Mouse (Mus musculus) liver, adult 2 months (tissue): ENCODE results near the gene Mthfd1. TPM values are rescaled to one million over a fixed set of nuclear protein-coding genes. Genes with fewer than 3 reads are reported as not detected.

ENCODE experiments used
- DNase-seq: peaks from one replicate; pipeline ENCODE4 v3.0.0-alpha.2; 2011; ENCODE audit warnings: low read depth, low spot score; ENCODE audit errors: extremely low read depth
- H3K27ac ChIP-seq: fragments of 200-500 bp; replicated peaks from 2 replicates; pipeline ENCODE4 v1.5.1; 2012; ENCODE audit warnings: low read depth, mild to moderate bottlenecking, control low read depth, inconsistent platforms, low read length; ENCODE audit not compliant: insufficient read depth
- H3K27me3 ChIP-seq: fragments of 200-500 bp; 2 replicates; pipeline ENCODE4 v1.6.1; 2012; ENCODE audit warnings: mild to moderate bottlenecking, moderate library complexity, low read length, inconsistent platforms; ENCODE audit not compliant: control insufficient read depth, insufficient read depth
- H3K36me3 ChIP-seq: fragments of 200-500 bp; 2 replicates; pipeline ENCODE4 v1.6.1; 2012; ENCODE audit warnings: low read length, inconsistent platforms; ENCODE audit not compliant: control insufficient read depth, insufficient read depth
- H3K4me1 ChIP-seq: fragments of 200-500 bp; 2 replicates; pipeline ENCODE4 v1.6.1; 2011; ENCODE audit warnings: low read length; ENCODE audit not compliant: control insufficient read depth, insufficient read depth
- H3K4me3 ChIP-seq: fragments of 200-500 bp; 2 replicates; pipeline ENCODE4 v1.5.1; 2011; ENCODE audit warnings: low read depth, mild to moderate bottlenecking, control low read depth, low read length, moderate library complexity; ENCODE audit not compliant: insufficient read depth
- H3K79me2 ChIP-seq: fragments of 200-500 bp; 2 replicates; pipeline ENCODE4 v1.6.1; 2012; ENCODE audit warnings: inconsistent platforms, mild to moderate bottlenecking, low read length, moderate library complexity; ENCODE audit not compliant: control insufficient read depth, insufficient read depth
- H3K9ac ChIP-seq: fragments of 200-500 bp; 2 replicates; pipeline ENCODE4 v1.6.1; 2012; ENCODE audit warnings: low read depth, mild to moderate bottlenecking, control low read depth, inconsistent platforms, low read length
- CTCF ChIP-seq: fragments of 200-500 bp; IDR thresholded peaks from 2 replicates; pipeline ENCODE4 v1.5.1; 2011; ENCODE audit warnings: low read depth, low read length, control low read depth
- POLR2A ChIP-seq: fragments of 200-500 bp; IDR thresholded peaks from 2 replicates; pipeline ENCODE4 v1.6.1; 2011; ENCODE audit warnings: low read length, control low read depth; ENCODE audit not compliant: insufficient read depth; ENCODE audit errors: extremely low read depth
- WGBS: fragments of 180-500 bp; shearing (Covaris S2); methylation state at CpG from one replicate; pipeline ENCODE4 v1.1.7; 2018; 5-methylcytosine and 5-hydroxymethylcytosine counted together
- polyA plus RNA-seq: library from polyadenylated mRNA; depleted of rRNA; stranded (reverse); fragments of >200 nt; gene quantifications from 2 replicates; pipeline ENCODE4 v1.2.3, GENCODE M21; 2012
- total RNA-seq: library from RNA; depleted of rRNA; stranded (reverse); fragments of >200 nt; gene quantifications from 2 replicates; pipeline ENCODE4 v1.2.3, GENCODE M21; 2014

The Mthfd1 gene
- total and polyA plus RNA-seq, 2 experiments = 112 to 188 TPM

- Histone ChIP-seq H3K4me1 (peaks cover 14% of the 10 kb centered on the region; the same call in 1 of the 2 replicates), H3K79me2 (peaks cover 15% of the 10 kb centered on the region; the same call in 1 of the 2 replicates), H3K36me3 (no peaks in the 10 kb centered on the region), H3K27ac (peak overlapping the region; percentile 100), H3K9ac (peak overlapping the region; percentile 67), H3K27me3 (no peaks in the 10 kb centered on the region), H3K4me3 (peak overlapping the region; percentile 67)
- peak; percentile 89 for DNase-seq
- 15% methylated on average over 17 of the region's 17 CpGs for WGBS
- TF ChIP-seq CTCF (no peak), POLR2A (no peak)
Measured at GRCm38 (mm10) chr12:76256114-76256843, 1.2 kb downstream of the Mthfd1 start.

GRCm38 (mm10) chr12:76260673-76261072 lies 5.6 kb downstream of the Mthfd1 start:
- Histone ChIP-seq H3K27me3 (no peaks in the 10 kb centered on the region), H3K36me3 (peaks cover 2% of the 10 kb centered on the region), H3K4me3 (no peak overlapping the region), H3K27ac (no peak overlapping the region), H3K9ac (no peak overlapping the region), H3K79me2 (peaks cover 26% of the 10 kb centered on the region; the same call in 1 of the 2 replicates), H3K4me1 (peaks cover 29% of the 10 kb centered on the region)
- DNase-seq = no peak
- TF ChIP-seq CTCF (no peak), POLR2A (no peak)
- WGBS = 88% methylated on average over 3 of the region's 3 CpGs

GRCm38 (mm10) chr12:76261556-76261955 lies 6.5 kb downstream of the Mthfd1 start:
- Histone ChIP-seq H3K9ac (no peak overlapping the region), H3K36me3 (peaks cover 6% of the 10 kb centered on the region), H3K27me3 (no peaks in the 10 kb centered on the region), H3K4me1 (peaks cover 29% of the 10 kb centered on the region), H3K79me2 (peaks cover 26% of the 10 kb centered on the region; the same call in 1 of the 2 replicates), H3K27ac (peak overlapping the region; percentile 18; the same call in 1 of the 2 replicates), H3K4me3 (no peak overlapping the region)
- WGBS = 38% methylated on average over 4 of the region's 4 CpGs
- peak; percentile 46 for DNase-seq
- TF ChIP-seq CTCF = no peak
- no peak for TF ChIP-seq POLR2A

GRCm38 (mm10) chr12:76262918-76263317 lies 7.8 kb downstream of the Mthfd1 start:
- Histone ChIP-seq H3K27ac (peak overlapping the region; percentile 83), H3K4me3 (no peak overlapping the region)
- TF ChIP-seq CTCF (no peak), POLR2A (no peak)

GRCm38 (mm10) chr12:76263876-76264275 lies 8.8 kb downstream of the Mthfd1 start:
- TF ChIP-seq CTCF (no peak), POLR2A (no peak)
- Histone ChIP-seq H3K79me2 (peaks cover 29% of the 10 kb centered on the region; the same call in 1 of the 2 replicates), H3K36me3 (peaks cover 6% of the 10 kb centered on the region), H3K9ac (0 out of 2 replicates have a peak overlapping the region, but pooled peaks have one; percentile 49), H3K4me3 (no peak overlapping the region), H3K27ac (peak overlapping the region; percentile 83), H3K27me3 (no peaks in the 10 kb centered on the region), H3K4me1 (peaks cover 35% of the 10 kb centered on the region)
- WGBS = 27% methylated on average over 1 of the region's 1 CpGs
- DNase-seq = peak; percentile 92

More at GRCm38 (mm10) chr12:76262918-76263317, 7.8 kb downstream of the Mthfd1 start:
- DNase-seq = peak; percentile 84
- Histone ChIP-seq H3K4me1 (peaks cover 32% of the 10 kb centered on the region), H3K79me2 (peaks cover 29% of the 10 kb centered on the region; the same call in 1 of the 2 replicates), H3K36me3 (peaks cover 6% of the 10 kb centered on the region), H3K9ac (no peak overlapping the region), H3K27me3 (no peaks in the 10 kb centered on the region)
- WGBS = 52% methylated on average over 4 of the region's 4 CpGs
